Comparison of ENCODE assay signal across 9 mouse cellular contexts in the genomic region with DNA sequence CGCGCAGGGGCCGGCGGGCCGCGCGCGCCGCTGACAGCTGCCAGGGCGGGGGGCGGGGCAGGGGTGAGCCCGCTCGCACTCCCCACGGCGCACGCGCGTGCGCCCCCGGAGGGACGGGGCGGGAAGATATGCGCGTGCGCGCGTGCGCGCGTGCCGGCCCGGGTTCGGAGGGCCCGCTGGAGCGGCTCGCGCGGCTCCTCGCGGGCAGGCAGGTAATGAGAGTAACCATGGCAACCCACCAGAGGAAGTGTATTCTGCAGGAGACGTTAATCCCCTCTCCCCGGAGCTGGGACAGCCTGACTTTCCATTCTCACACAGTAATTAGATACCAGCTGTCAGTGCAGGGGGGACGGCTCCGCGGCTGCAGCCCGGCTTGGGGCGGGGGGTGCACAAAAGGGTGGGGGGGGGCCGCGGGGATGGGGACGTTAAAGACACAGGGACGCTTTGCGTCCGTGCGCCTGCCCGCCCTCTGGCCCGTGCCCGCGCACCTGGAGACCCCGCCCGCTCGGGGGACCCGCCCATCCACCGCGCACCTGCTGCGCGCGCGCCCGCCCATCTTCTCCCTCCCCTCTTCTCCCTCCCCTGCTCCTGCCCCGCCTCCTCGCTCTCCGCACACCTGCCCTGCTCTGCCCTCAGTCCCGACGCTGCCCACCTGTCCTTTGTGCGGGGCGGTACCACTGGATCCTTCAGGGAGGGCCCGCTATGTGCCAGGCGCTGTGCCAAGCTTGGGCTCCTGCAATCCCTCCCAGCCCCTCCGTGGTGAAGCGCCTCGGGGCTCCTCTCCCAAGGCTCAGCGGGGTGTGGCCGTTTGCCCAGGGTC. TPM values are rescaled to one million over a fixed set of nuclear protein-coding genes. Genes with fewer than 3 reads are reported as not detected.
DNase-seq lines count a peak whose midpoint lies in the region; ATAC-seq lines count a peak whose summit lies in the region.
"Had no signal": no experiment of that assay in that cellular context is flagged by ENCODE, and none has a peak within 500 bp of the region (broad histone marks: within the 10 kb centered on the region; RNA-seq: fewer than 3 reads in every experiment).

A gene (plus strand): TSS at position 218 of the 820 bp plus-strand sequence.

- under 1% methylated on average over 62 of the region's 83 CpGs for WGBS in forebrain, embryonic 15.5 days
- WGBS in hindbrain, embryonic 13.5 days: under 1% methylated on average over 52 of the region's 83 CpGs

- no peaks in the 10 kb centered on the region for H3K9me3 ChIP-seq in forebrain, embryonic 15.5 days
- H3K9me3 ChIP-seq in hindbrain, embryonic 13.5 days: no peaks in the 10 kb centered on the region

- peak; percentile 82 for ATAC-seq in forebrain, embryonic 15.5 days (replicated peaks)
- ATAC-seq in hindbrain, embryonic 13.5 days (ENCODE audit: low FRiP score): peak; percentile 87

- peak within 1 kb of the TSS; percentile 95 for H3K27ac ChIP-seq in forebrain, embryonic 15.5 days (replicated peaks)
- peak within 1 kb of the TSS; percentile 98 for H3K27ac ChIP-seq in hindbrain, embryonic 13.5 days

- peak within 1 kb of the TSS; percentile 79 for H3K9ac ChIP-seq in forebrain, embryonic 15.5 days (replicated peaks)
- peak within 1 kb of the TSS; percentile 86 for H3K9ac ChIP-seq in hindbrain, embryonic 13.5 days

- H3K27me3 ChIP-seq in forebrain, embryonic 15.5 days: no peaks in the 10 kb centered on the region
- peaks cover 10% of the 10 kb centered on the region for H3K27me3 ChIP-seq in hindbrain, embryonic 13.5 days

- H3K4me1 ChIP-seq in forebrain, embryonic 15.5 days: peaks cover 63% of the 10 kb centered on the region
- H3K4me1 ChIP-seq in hindbrain, embryonic 13.5 days (replicated peaks): peaks cover 63% of the 10 kb centered on the region

- peak; percentile 92 for DNase-seq in R1 (ENCODE audit: low read depth, low spot score)
- DNase-seq in cerebellum, adult 18-20 months: peak; percentile 78 to 90
- DNase-seq in left cerebral cortex, adult 18-20 months (ENCODE audit: low spot score in 2 of 2): peak; percentile 67 to 76
- peak; percentile 63 to 79 for DNase-seq in lung, postnatal 4 days
- peak; percentile 88 to 89 for DNase-seq in right cerebral cortex, postnatal 10 days (ENCODE audit: low spot score in 2 of 2)
- peak; percentile 66 for DNase-seq in urinary bladder, postnatal 25 days (ENCODE audit: low spot score)

- no peaks in the 10 kb centered on the region for H3K36me3 ChIP-seq in forebrain, embryonic 15.5 days
- no peaks in the 10 kb centered on the region for H3K36me3 ChIP-seq in hindbrain, embryonic 13.5 days

- H3K4me2 ChIP-seq in forebrain, embryonic 15.5 days (replicated peaks): peak within 1 kb of the TSS; percentile 77
- H3K4me2 ChIP-seq in hindbrain, embryonic 13.5 days: peak within 1 kb of the TSS; percentile 88

- peak within 1 kb of the TSS; percentile 52 for H3K4me3 ChIP-seq in forebrain, embryonic 15.5 days
- H3K4me3 ChIP-seq in hindbrain, embryonic 13.5 days: peak within 1 kb of the TSS; percentile 54

RNA-seq across cellular contexts. Expression of the gene that starts here (rescaled TPM):
- polyA plus RNA-seq in forebrain, embryonic 15.5 days (2015; fragmentation: Nextera tagmentation; extraction: Ambion mirVana): not detected in 2 replicates
- not detected in 2 replicates for polyA plus RNA-seq in hindbrain, embryonic 13.5 days (2015; fragmentation: Nextera tagmentation; extraction: Ambion mirVana)
- total RNA-seq in left cerebral cortex, adult 18-20 months (2021): 1 to 10 TPM in 1 of 2 experiments, not detected in 1; 1.3 TPM
- total RNA-seq: neutrophil, adult 5-6 weeks had no signal

Comparison
In these comparisons a context has a peak if more than half of its experiments do, and no peak if none do; other contexts are left out.
1. Peak in every context shown above with its lines: DNase-seq, ATAC-seq, H3K4me3 ChIP-seq and H3K27ac ChIP-seq.
2. Peak in ATAC-seq, H3K4me3 ChIP-seq, H3K27ac ChIP-seq, H3K9ac ChIP-seq and H3K4me2 ChIP-seq in forebrain, embryonic 15.5 days; RNA of the gene not detected or under 1 TPM.
3. Peak in ATAC-seq, H3K4me3 ChIP-seq, H3K27ac ChIP-seq, H3K9ac ChIP-seq and H3K4me2 ChIP-seq in hindbrain, embryonic 13.5 days; RNA of the gene not detected or under 1 TPM.